In genomic region chr2:166664506-166664905, GRCm38 (mm10) we compare ENCODE assay signal across 16 mouse cellular contexts. TPM values are rescaled to one million over a fixed set of nuclear protein-coding genes. Genes with fewer than 3 reads are reported as not detected.
DNase-seq lines count a peak whose midpoint lies in the region; ATAC-seq and TF ChIP-seq lines count a peak whose summit lies in the region.
"Had no signal": no experiment of that assay in that cellular context is flagged by ENCODE, and none has a peak within 500 bp of the region (broad histone marks: within the 10 kb centered on the region; RNA-seq: fewer than 3 reads in every experiment).

No protein-coding gene starts in this region.

- H3K4me2 ChIP-seq in hindbrain, embryonic 13.5 days: no peak overlapping the region
- H3K4me2 ChIP-seq in hindbrain, embryonic 14.5 days (replicated peaks): no peak overlapping the region
- H3K4me2 ChIP-seq: embryonic facial prominence, embryonic 15.5 days had no signal

- H3K9me3 ChIP-seq in hindbrain, embryonic 13.5 days: no peaks in the 10 kb centered on the region
- H3K9me3 ChIP-seq in hindbrain, embryonic 14.5 days (ENCODE audit: control insufficient read depth, low read length): no peaks in the 10 kb centered on the region
- H3K9me3 ChIP-seq: embryonic facial prominence, embryonic 15.5 days; heart, embryonic 10.5 days had no signal

- no peak for TF ChIP-seq POLR2A in lung, adult 2 months (IDR thresholded peaks at IDR 0.05; ENCODE audit: borderline replicate concordance, extremely low read depth, low read depth, low read length)
- no peak for TF ChIP-seq POLR2A in cortical plate, adult 2 months (IDR thresholded peaks at IDR 0.05; ENCODE audit: extremely low read depth, insufficient read depth, low read length)

- DNase-seq in hindbrain, embryonic 14.5 days (ENCODE audit: low spot score): no peak
- DNase-seq in lung, postnatal 36 days: peak; percentile 30
- no peak for DNase-seq in lung, adult 2 months
- peak; percentile 76 for DNase-seq in CD4-positive, CD25-positive, alpha-beta regulatory T cell, adult 2 months (ENCODE audit: low read depth, low spot score)
- no peak for DNase-seq in gastrocnemius, postnatal 10 days
- no peak for DNase-seq in spleen, postnatal 14 days (ENCODE audit: low spot score in 2 of 2)
- DNase-seq: cerebellum, postnatal 25 days; heart, postnatal 36 days; kidney, adult 8-10 months; liver had no signal

- H3K4me1 ChIP-seq in hindbrain, embryonic 13.5 days (replicated peaks): peaks cover 88% of the 10 kb centered on the region
- peaks cover 51% of the 10 kb centered on the region for H3K4me1 ChIP-seq in hindbrain, embryonic 14.5 days (replicated peaks; ENCODE audit: control insufficient read depth, insufficient read depth, low read length)
- 0 out of 2 replicates have a peak, but pooled peaks cover 2% of the 10 kb centered on the region for H3K4me1 ChIP-seq in lung, adult 2 months (ENCODE audit: control insufficient read depth, insufficient read depth, low read length)
- peaks cover 38% of the 10 kb centered on the region for H3K4me1 ChIP-seq in cortical plate, adult 2 months (ENCODE audit: control insufficient read depth, insufficient read depth, low read length)

- H3K9ac ChIP-seq in hindbrain, embryonic 13.5 days: no peak overlapping the region
- H3K9ac ChIP-seq in hindbrain, embryonic 14.5 days: no peak overlapping the region
- H3K9ac ChIP-seq: embryonic facial prominence, embryonic 15.5 days had no signal

- 0 out of 2 replicates have a peak overlapping the region, but pooled peaks have one; percentile 20 for H3K27ac ChIP-seq in hindbrain, embryonic 13.5 days
- H3K27ac ChIP-seq in hindbrain, embryonic 14.5 days: no peak overlapping the region
- H3K27ac ChIP-seq in cortical plate, adult 2 months (ENCODE audit: insufficient read depth, low read length): peak overlapping the region; percentile 45; the same call in 1 of the 2 replicates
- H3K27ac ChIP-seq: heart, embryonic 10.5 days had no signal

- ATAC-seq in hindbrain, embryonic 13.5 days (ENCODE audit: low FRiP score): no peak
- ATAC-seq in hindbrain, embryonic 14.5 days (ENCODE audit: low FRiP score): no peak
- ATAC-seq: midbrain, embryonic 16.5 days had no signal

- TF ChIP-seq CTCF in lung, adult 2 months (IDR thresholded peaks at IDR 0.05; ENCODE audit: insufficient read depth, low read length): no peak
- TF ChIP-seq CTCF in cortical plate, adult 2 months (IDR thresholded peaks at IDR 0.05; ENCODE audit: extremely low read depth, insufficient read depth, low read length): no peak

- H3K36me3 ChIP-seq in hindbrain, embryonic 13.5 days: no peaks in the 10 kb centered on the region
- H3K36me3 ChIP-seq in hindbrain, embryonic 14.5 days (replicated peaks; ENCODE audit: control insufficient read depth, insufficient read depth): no peaks in the 10 kb centered on the region
- H3K36me3 ChIP-seq: embryonic facial prominence, embryonic 15.5 days; heart, embryonic 10.5 days had no signal

- no peak overlapping the region for H3K4me3 ChIP-seq in hindbrain, embryonic 13.5 days
- no peak overlapping the region for H3K4me3 ChIP-seq in hindbrain, embryonic 14.5 days (replicated peaks; ENCODE audit: low read length)
- no peak overlapping the region for H3K4me3 ChIP-seq in lung, adult 2 months (replicated peaks; ENCODE audit: extremely low read depth, low read depth, low read length)
- H3K4me3 ChIP-seq in cortical plate, adult 2 months (ENCODE audit: insufficient read depth, low read length): no peak overlapping the region
- H3K4me3 ChIP-seq: embryonic facial prominence, embryonic 15.5 days; heart, embryonic 10.5 days had no signal

- WGBS in hindbrain, embryonic 13.5 days: 66% methylated on average over 15 of the region's 15 CpGs
- WGBS in hindbrain, embryonic 14.5 days: 55% methylated on average over 15 of the region's 15 CpGs
- 69% methylated on average over 15 of the region's 15 CpGs for WGBS in lung, adult 2 months

- no peaks in the 10 kb centered on the region for H3K27me3 ChIP-seq in hindbrain, embryonic 13.5 days
- H3K27me3 ChIP-seq in hindbrain, embryonic 14.5 days (ENCODE audit: control insufficient read depth, insufficient read depth, low read length): no peaks in the 10 kb centered on the region
- H3K27me3 ChIP-seq: CH12.LX; embryonic facial prominence, embryonic 15.5 days had no signal

RNA-seq across cellular contexts. Expression of gene Prex1, which starts 49.1 kb away (rescaled TPM):
- polyA plus RNA-seq in hindbrain, embryonic 13.5 days (2015; fragmentation: Nextera tagmentation; extraction: Ambion mirVana): 24.7 and 29.7 TPM in 2 replicates
- 27.3 and 28.8 TPM in 2 replicates for polyA plus RNA-seq in hindbrain, embryonic 14.5 days (2014; fragmentation: Nextera tagmentation; extraction: Ambion mirVana)
- 61.1 and 64.0 TPM in 2 replicates for polyA plus RNA-seq in lung, adult 2 months (2012; rRNA removed)
- 81.9 and 83.3 TPM in 2 replicates for polyA plus RNA-seq in cortical plate, adult 2 months (2012; rRNA removed)
- 10 to 100 TPM; 12.9 to 20.3 TPM for total RNA-seq in gastrocnemius, postnatal 10 days (2021)

Comparison
In these comparisons a context has a peak if more than half of its experiments do, and no peak if none do; other contexts are left out.
1. DNase-seq: peak in lung, postnatal 36 days (single experiment) and CD4-positive, CD25-positive, alpha-beta regulatory T cell, adult 2 months (single experiment); none in hindbrain, embryonic 14.5 days (single experiment), lung, adult 2 months (single experiment), gastrocnemius, postnatal 10 days (single experiment) and spleen, postnatal 14 days (0 of 2).